Mouse (Mus musculus) gastrocnemius, postnatal 10 days (tissue): ENCODE measurements at regions not wholly inside any gene's neighbourhood (a gene's known extent, or its start where the extent isn't known, plus 50 kb on each side); places are given as distances from the start of the nearest gene placed in this dataset.
A peak's percentile ranks its signal among the peaks of the same experiment; 100 is the strongest.

Experiments used
- DNase-seq: peaks from one replicate; pipeline ENCODE4 v3.0.0; 2021; ENCODE audit warnings: mixed read lengths

- no peak for DNase-seq
Measured at GRCm38 (mm10) chr8:37048912-37049692, 55.7 kb downstream of the AI429214 start.

GRCm38 (mm10) chr8:37049969-37050683 lies 56.7 kb downstream of the AI429214 start:
- no peak for DNase-seq

GRCm38 (mm10) chr8:37050684-37051028 lies 57.3 kb downstream of the AI429214 start:
- no peak for DNase-seq

GRCm38 (mm10) chr8:37056376-37056775 lies 63.0 kb downstream of the AI429214 start:
- DNase-seq: no peak

GRCm38 (mm10) chr8:37058390-37058789 lies 65.0 kb downstream of the AI429214 start:
- no peak for DNase-seq

GRCm38 (mm10) chr8:37062012-37062944 lies 68.9 kb downstream of the AI429214 start:
- peak; percentile 85 for DNase-seq

- peak; percentile 83 for DNase-seq
Measured at GRCm38 (mm10) chr8:37063764-37064331, 70.4 kb downstream of the AI429214 start.

GRCm38 (mm10) chr8:37072905-37073304 lies 79.5 kb downstream of the AI429214 start:
- DNase-seq: no peak

- no peak for DNase-seq
Measured at GRCm38 (mm10) chr8:37099727-37100126, 106.3 kb downstream of the AI429214 start.

GRCm38 (mm10) chr8:37112386-37112785 lies 119.0 kb downstream of the AI429214 start:
- peak; percentile 52 for DNase-seq

GRCm38 (mm10) chr8:37125834-37126233 lies 132.4 kb downstream of the AI429214 start:
- DNase-seq: no peak

- no peak for DNase-seq
Measured at GRCm38 (mm10) chr8:37129670-37130069, 136.3 kb downstream of the AI429214 start.

GRCm38 (mm10) chr8:37131988-37132387 lies 138.6 kb downstream of the AI429214 start:
- DNase-seq: no peak

- no peak for DNase-seq
Measured at GRCm38 (mm10) chr8:37134192-37134964, 141.0 kb downstream of the AI429214 start.

- DNase-seq: no peak
Measured at GRCm38 (mm10) chr8:37150286-37150685, 156.9 kb downstream of the AI429214 start.

- no peak for DNase-seq
Measured at GRCm38 (mm10) chr8:37154361-37154760, 161.0 kb downstream of the AI429214 start.

GRCm38 (mm10) chr8:37154946-37155345 lies 161.5 kb downstream of the AI429214 start:
- DNase-seq: no peak

GRCm38 (mm10) chr8:37159481-37159880 lies 166.1 kb downstream of the AI429214 start:
- peak; percentile 57 for DNase-seq

- no peak for DNase-seq
Measured at GRCm38 (mm10) chr8:37196859-37197258, 203.5 kb downstream of the AI429214 start.

- no peak for DNase-seq
Measured at GRCm38 (mm10) chr8:37215894-37216293, 222.5 kb downstream of the AI429214 start.

GRCm38 (mm10) chr8:37227091-37227490 lies 233.7 kb downstream of the AI429214 start:
- no peak for DNase-seq
